Mouse (Mus musculus) c-Kit-positive CD71-positive TER-119-negative erythroid progenitor cells, embryonic 14.5 days (primary cell): ENCODE results near the gene B3gntl1.

Source experiments
- DNase-seq: peaks from one replicate; pipeline ENCODE4 v3.0.0-alpha.2; 2013; ENCODE audit warnings: low read depth

The B3gntl1 gene

DNA sequence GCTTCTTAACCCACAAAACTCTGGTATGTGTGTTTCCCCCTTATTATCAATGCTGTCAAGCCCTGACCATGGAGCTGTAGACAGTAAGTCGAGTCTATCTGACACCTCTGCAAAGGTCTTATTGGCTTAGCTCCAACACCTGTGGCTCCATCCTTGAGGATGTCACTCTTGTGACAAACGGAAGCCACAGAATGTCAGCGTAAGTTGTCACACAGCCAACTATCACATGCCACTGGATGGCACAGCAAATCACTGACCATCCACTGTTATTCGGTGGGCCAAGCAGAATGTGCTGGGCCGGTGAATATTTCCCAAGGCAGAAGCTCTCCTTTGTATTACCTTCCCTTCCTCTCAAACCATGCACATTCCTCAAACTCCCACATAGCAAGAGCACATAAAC, 24.8 kb downstream of the B3gntl1 start:
- DNase-seq: no peak

- DNase-seq: no peak
Measured at GRCm38 (mm10) chr11:121647321-121647720, 25.6 kb downstream of the B3gntl1 start.

GRCm38 (mm10) chr11:121645394-121645793, 27.6 kb downstream of the B3gntl1 start:
- no peak for DNase-seq

DNA sequence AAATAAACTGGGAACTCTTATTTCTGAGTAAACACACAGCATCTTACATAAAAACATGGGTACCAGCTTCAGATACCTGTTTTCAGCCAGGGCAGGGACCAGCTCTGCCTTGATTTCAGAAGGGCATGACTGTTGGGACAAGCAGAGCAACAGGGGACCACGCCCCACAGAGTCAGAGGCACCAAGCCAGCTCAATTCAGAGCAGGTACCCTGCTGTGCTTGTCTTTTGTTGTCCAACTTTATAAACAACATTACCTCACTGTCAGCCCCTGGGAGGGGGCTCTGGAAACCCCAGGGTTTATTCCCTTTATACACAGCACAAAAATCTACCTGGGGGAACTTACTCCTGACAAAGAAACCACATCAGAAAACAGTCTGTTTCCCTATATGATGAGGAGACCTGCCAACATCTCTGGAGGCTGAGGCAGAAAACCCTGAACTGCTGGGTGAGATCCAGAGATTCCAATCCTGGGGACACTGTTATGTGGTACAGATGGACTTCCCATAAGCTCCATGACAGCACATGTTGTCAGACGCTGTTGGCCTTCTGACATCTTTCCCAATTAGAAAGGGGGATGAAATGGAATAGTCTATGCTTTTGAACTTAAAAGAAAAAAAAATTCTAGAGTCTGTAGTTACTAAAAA, 31.3 kb downstream of the B3gntl1 start:
- DNase-seq: no peak

DNA sequence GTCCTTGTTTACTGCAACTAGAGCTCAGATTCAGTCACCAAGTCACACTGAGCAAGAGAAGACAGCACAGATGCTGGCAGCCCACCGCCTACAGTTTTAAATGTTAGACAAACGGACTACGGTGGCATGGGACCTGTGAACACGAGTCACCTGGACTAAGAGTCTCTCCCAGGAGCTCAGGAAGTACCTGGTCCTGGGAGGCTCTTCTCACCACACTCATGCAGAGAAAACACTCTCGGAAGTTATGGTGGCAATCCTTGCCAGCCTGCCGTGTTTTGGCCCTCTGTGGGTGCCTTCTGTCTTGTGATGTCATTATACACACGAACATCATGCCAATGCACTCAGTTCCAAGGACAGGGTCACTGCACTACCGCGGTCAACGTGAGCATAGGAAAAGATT, 36.3 kb downstream of the B3gntl1 start:
- no peak for DNase-seq

GRCm38 (mm10) chr11:121631410-121631809, 41.5 kb downstream of the B3gntl1 start:
- no peak for DNase-seq

GRCm38 (mm10) chr11:121630406-121630805, 42.5 kb downstream of the B3gntl1 start:
- no peak for DNase-seq

- DNase-seq: no peak
Measured at GRCm38 (mm10) chr11:121629529-121629928, 43.4 kb downstream of the B3gntl1 start.

- no peak for DNase-seq
Measured at GRCm38 (mm10) chr11:121627521-121627920, 45.4 kb downstream of the B3gntl1 start.

- no peak for DNase-seq
Measured at GRCm38 (mm10) chr11:121625007-121625406, 47.9 kb downstream of the B3gntl1 start.

- DNase-seq: no peak
Measured at GRCm38 (mm10) chr11:121617371-121617770, 55.6 kb downstream of the B3gntl1 start.

GRCm38 (mm10) chr11:121616501-121616900, 56.5 kb downstream of the B3gntl1 start:
- DNase-seq: no peak

DNA sequence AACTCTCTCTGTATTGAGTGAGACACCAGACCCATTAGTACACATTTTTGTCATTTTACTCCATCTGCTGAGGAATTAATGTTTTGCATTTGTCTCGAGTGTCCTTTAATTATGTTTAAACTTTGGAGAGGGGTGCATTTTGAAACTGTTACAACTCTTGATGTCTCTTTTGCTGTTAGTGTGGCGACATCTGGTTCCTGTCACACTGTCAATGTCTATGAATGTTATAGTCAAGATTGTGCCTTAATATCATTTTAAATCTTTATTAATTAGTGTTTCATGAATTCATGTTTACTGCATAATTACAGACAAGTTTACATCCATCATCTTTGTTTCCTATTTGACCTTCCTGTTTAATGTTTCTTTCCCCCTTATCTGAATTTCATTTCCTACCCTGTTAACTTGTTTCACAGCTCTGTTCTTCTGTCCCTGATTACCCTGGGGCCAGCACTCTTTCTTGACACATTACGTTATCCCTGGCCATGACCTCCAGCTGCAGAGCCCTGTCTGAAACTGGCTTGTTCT, 56.9 kb downstream of the B3gntl1 start:
- DNase-seq: no peak

- DNase-seq: no peak
Measured at GRCm38 (mm10) chr11:121610976-121611375, 62.0 kb downstream of the B3gntl1 start.

DNA sequence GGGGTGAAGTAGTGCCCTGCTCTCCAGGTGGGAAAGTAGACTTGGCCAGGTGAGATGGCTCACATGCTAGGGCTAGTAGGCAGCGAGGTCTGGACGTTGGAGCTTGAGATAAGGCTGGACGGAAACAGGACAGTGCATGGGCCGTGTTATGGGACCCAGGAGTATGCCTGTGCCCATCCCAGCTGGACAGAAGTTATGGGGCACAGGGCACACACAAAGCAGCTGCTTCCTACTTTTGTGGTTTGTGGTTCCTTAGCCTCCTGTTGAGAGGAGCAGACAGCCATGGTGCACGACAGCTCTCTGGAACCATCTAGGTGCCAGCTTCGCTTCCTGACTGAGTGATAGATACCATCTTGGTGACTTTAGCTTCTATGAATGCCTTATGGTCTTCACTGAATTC, 67.3 kb downstream of the B3gntl1 start:
- no peak for DNase-seq

DNA sequence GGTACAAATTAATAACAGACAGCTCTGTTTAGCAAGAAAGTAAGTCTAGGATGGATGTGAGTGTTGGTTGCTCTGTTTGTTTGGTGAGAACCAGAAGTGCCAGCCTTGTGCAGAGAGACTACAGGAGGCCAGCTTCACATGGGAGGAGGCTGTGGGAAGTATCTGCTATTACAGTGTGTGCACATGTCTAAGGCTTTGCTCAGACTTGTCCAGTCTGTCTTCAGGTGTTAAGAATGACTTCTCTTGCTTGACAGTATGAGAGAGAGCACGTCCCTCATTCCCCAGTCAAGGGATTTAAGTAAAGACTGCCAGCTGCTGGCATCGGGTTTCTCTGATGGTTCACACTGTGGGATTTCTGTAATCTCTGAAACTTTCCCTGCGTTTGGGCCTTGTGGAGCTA, 71.5 kb downstream of the B3gntl1 start:
- DNase-seq: no peak

- no peak for DNase-seq
Measured at GRCm38 (mm10) chr11:121597254-121597653, 75.7 kb downstream of the B3gntl1 start.

- no peak for DNase-seq
Measured at GRCm38 (mm10) chr11:121581856-121582255, 91.1 kb downstream of the B3gntl1 start.
